Mouse (Mus musculus) testis, postnatal 10 days (tissue): ENCODE results near the gene Thap7.
"Not testable (repeated sequence)": the region's sequence is repeated elsewhere in the genome, so short reads cannot be mapped to it uniquely, and the experiment has no call there.

Experiments
- DNase-seq: peaks from one replicate; pipeline ENCODE4 v3.0.0; 2021; ENCODE audit warnings: low spot score

The Thap7 gene

DNA sequence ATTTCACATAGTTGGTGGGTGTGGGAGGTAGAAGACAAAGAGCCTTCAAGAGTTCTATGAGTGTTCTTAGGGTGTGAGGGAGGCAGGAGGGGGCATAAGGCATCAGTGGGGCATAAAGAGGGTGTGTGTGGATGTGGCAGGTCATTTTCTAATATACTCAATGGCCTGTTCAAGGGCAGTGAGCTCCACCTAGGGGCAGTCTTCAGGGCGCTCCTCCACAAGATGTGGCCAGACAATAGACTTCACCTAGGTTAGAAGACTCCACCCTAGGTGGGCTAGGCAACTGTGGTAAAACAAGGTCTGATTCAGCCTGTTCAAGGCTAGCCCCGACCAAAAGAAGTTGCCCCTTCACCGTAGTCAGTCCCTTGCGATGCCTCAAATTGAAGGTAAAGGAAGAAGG lies 1.3 kb upstream of the Thap7 start:
- no peak for DNase-seq

DNA sequence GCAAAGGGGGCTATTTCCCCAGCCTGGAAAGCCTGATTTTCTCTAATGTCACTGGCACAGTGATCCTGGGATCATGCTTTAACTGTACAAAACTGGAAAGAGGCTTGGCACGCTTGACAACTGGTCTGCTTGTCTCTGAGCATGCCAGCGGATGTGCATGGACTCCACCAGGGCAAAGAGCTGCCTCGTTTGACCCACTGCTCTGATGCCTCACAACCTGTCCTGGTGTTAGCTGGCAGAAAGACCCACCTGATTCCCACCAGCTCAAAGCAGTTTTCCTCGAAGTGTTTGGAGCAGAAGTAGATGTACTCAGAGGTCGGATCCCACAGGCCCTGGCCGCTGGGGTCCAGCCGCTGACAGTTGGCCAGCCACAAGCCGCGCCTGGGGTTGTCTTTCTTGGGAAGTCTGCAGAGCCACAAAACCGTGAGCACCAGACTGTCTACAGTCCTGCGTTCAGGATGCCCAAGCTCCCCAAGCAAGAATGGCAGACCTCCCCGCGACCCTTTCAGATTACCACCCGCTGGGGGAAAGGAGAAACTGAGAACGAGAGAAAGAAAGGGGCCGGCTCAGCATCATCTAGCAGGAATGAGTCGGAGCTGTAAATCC lies 852 bp downstream of the Thap7 start:
- DNase-seq, result peak; percentile 61

GRCm38 (mm10) chr16:17528276-17528675 lies 2.7 kb downstream of the Thap7 start:
- no peak for DNase-seq

GRCm38 (mm10) chr16:17527606-17528005 lies 3.3 kb downstream of the Thap7 start:
- no peak for DNase-seq

GRCm38 (mm10) chr16:17526223-17526622 lies 4.7 kb downstream of the Thap7 start:
- DNase-seq, result no peak

DNA sequence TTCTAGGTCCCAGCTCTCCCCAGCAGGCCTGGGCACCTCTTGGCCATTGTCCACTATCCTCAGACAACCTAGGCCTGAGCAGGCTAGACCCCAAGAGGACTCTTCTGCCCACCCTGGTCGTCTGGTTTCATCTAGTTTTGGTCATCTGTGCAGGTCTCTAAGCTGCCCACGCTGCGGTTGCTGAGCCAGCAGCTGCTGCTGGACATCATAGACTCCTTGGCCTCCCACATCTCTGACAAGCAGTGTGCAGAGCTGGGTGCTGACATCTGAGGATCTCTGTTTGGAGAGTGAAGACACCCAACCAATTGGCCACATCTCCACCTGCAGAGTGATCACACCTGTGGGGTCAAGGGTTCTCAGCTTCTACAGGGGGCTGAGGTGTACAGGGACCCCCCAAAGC lies 5.4 kb downstream of the Thap7 start:
- DNase-seq, result no peak

- no peak for DNase-seq
Measured at GRCm38 (mm10) chr16:17524156-17524555, 6.8 kb downstream of the Thap7 start.

- DNase-seq, result no peak
Measured at GRCm38 (mm10) chr16:17518910-17519309, 12.0 kb downstream of the Thap7 start.

DNA sequence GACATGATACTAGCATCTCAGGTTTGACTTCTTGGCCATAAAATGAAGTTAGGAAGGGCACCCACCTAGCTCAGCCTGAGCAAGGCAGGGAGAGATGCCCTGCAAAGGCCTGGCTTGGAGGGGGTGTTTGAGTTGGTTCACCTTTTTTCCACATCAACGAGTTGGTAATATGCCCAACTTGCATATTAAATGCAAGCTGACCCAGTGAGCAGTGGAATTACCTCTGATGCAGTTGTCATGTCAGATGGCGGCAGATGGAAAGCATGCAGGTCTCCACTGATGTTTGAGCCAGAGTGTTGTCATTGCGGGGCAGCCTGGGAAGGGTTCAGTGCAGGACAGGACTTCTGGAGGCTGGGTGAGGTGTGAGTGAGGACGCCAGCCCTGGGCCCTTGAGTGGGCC lies 19.5 kb downstream of the Thap7 start:
- DNase-seq, result no peak

DNA sequence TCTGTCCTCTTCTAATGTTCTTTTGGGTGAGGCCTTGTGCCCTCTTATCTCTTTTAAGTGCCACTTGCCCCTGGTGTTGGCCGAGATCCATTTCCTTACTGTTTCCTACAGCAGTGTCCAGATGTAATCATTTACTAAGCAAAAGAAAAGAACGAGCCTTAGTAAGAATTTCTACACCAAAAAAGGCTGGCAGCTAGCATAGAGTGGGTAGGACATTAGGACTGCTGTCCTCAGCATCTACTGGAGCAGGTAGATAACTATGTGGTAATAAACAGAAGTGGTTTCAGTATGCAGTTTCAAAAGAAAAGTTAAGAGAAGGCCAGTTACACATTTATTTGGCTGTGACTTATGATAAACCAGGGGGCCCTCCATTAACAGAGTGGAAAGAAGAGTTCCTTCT lies 20.2 kb downstream of the Thap7 start:
- DNase-seq, result no peak

DNA sequence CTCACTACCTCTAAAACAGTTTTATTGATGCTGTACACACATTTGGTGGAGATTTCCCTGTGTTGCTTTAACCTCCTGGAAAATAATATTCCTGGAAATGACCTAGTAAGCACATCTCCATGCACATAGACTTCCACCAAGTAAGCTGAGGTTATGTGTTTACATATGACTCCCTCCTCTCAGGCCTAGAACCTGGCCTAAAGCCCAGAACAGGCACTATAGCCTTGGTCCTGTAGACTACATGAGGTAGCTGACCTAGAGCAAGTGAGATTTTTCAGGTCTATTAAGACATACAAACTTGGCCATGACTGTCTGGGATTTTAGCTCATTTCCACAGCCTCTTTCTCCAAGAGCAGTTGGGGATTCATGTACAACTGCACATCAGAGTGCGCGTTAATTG lies 20.8 kb downstream of the Thap7 start:
- DNase-seq, result no peak

DNA sequence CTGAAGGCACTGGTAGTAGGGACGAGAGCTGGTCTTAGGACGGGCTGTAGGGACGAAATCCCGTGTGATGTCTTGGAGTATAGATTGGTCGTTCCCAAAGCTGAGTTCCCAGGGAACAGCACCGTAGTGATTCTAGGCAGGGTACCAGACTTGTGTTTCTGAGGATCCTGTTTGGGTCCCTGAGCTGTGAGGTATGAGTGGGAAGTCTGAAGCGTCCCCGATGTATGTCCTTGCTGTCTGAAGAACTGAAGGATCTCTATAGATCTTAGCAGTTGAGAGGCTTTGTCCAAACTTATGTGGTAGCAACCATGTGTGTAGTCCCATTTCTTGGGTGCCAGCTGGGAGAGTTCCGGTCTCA lies 21.7 kb downstream of the Thap7 start:
- DNase-seq, result no peak

GRCm38 (mm10) chr16:17508546-17509239 lies 22.2 kb downstream of the Thap7 start, which contains the start of gene Lztr1:
Lztr1 (plus strand) TSS chr16:17508688.
- peak; percentile 90 for DNase-seq

GRCm38 (mm10) chr16:17508031-17508430 lies 22.9 kb downstream of the Thap7 start:
- not testable (repeated sequence) for DNase-seq

DNA sequence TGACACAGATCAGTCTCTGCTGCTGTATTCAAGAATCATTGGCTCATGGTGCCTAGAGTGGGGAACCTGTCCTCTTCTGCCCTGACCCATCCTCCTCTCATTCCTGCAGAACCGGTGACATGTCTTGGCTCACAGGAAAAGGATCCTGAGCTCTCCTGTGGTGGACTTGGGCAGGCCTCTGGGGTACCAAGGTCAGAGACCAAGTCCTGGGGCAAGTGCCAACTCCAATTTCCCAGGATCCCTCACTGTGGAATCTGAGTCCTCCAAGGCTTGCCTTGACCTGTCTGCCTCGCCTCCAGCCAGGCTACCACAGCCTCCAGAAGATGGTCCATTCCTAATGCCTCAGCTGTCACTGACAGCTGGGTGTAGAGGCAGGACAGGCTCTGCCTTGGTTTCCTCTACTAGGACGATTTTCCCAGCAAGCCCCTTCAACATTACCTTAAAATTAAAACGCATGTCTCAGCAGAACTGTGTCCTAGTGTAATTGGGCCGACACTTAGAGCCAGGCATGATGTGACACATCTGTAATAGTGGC lies 23.9 kb downstream of the Thap7 start:
- no peak for DNase-seq

DNA sequence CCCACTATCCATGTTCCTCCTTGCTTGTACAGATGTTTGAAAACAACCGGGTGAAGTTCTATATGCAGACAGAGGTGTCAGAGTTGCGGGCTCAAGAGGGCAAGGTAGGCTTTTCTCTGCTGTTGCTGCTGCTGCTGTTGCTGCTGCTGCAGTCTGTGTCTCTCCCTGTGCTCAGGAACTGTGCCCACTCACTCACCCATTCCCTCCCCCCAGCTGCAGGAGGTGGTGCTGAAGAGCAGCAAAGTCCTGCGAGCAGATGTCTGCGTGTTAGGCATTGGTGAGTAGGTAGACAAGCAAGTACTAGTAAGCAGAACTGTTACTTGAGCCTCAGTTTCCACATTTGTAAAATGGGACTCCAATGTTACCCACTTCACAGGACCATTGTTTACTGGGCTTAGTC lies 28.3 kb downstream of the Thap7 start:
- no peak for DNase-seq

GRCm38 (mm10) chr16:17499249-17499883 lies 31.6 kb downstream of the Thap7 start:
- DNase-seq, result no peak

- peak; percentile 87 for DNase-seq
Measured at GRCm38 (mm10) chr16:17496499-17497305, 34.2 kb downstream of the Thap7 start.

DNA sequence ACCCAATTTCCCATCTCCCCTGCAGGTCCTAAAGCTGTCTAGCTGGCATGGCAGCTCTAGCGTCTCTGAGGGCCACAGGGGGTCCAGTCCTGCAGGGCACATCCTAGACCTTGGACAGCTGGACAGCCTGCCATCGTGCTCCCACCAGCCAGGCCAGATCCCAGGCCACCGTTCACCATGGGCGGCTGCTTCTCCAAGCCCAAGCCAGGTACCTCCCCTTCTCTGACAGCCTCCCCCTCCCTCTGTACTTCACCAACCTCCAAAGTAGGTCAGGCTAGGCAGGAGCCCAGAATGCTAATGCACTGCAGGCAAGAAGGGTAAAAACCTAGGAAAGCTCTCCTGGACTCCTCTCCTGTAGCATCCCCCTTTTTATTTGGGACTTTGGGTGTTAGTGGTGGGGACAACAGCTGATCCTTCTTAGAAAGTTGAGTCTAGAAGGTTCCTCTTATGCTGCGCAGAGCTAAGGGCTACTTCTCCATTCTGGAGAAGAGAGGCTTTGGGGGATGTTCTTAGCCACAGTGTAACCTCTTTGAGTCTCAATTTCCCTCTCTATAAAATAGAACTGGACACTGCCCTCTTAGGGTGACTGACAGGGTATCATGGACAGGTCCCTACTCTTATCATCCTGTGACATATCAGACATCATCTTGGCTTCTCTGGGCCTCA lies 38.9 kb downstream of the Thap7 start:
- DNase-seq, result no peak

- DNase-seq, result no peak
Measured at GRCm38 (mm10) chr16:17491154-17491553, 39.8 kb downstream of the Thap7 start.

- peak; percentile 62 for DNase-seq
Measured at GRCm38 (mm10) chr16:17489469-17490111, 41.3 kb downstream of the Thap7 start, which contains the start of gene Aifm3. Aifm3 (plus strand) TSS chr16:17489611.
